Mouse (Mus musculus) embryonic facial prominence, embryonic 15.5 days (tissue): Measurements from ENCODE around the gene Slc5a10. TPM values are rescaled to one million over a fixed set of nuclear protein-coding genes. Genes with fewer than 3 reads are reported as not detected.

Experiments
- ATAC-seq: fragments of 200-750 bp; cut with Nextera tagmentation; 2 replicates; pipeline ENCODE4 v1.8.0; 2017; ENCODE audit warnings: low read depth, moderate TSS enrichment; ENCODE audit not compliant: insufficient number of reproducible peaks, low FRiP score, low TSS enrichment
- H3K27ac ChIP-seq: fragments of 300-500 bp; sonication (generic); replicated peaks from 2 replicates; pipeline ENCODE4 v1.5.1; 2015; ENCODE audit warnings: mild to moderate bottlenecking, inconsistent platforms
- H3K27me3 ChIP-seq: fragments of 300-500 bp; sonication (generic); 2 replicates; pipeline ENCODE4 v1.6.1; 2015; ENCODE audit warnings: inconsistent platforms
- H3K36me3 ChIP-seq: fragments of 300-500 bp; sonication (generic); 2 replicates; pipeline ENCODE4 v1.6.1; 2015; ENCODE audit warnings: mild to moderate bottlenecking, inconsistent platforms
- H3K4me1 ChIP-seq: fragments of 300-500 bp; sonication (generic); 2 replicates; pipeline ENCODE4 v1.6.1; 2015; ENCODE audit warnings: inconsistent platforms
- H3K4me2 ChIP-seq: fragments of 300-500 bp; sonication (generic); replicated peaks from 2 replicates; pipeline ENCODE4 v1.6.1; 2015; ENCODE audit warnings: mild to moderate bottlenecking, inconsistent platforms
- H3K4me3 ChIP-seq: fragments of 300-500 bp; sonication (generic); replicated peaks from 2 replicates; pipeline ENCODE4 v1.5.1; 2015; ENCODE audit warnings: mild to moderate bottlenecking, inconsistent platforms
- H3K9ac ChIP-seq: fragments of 300-500 bp; sonication (generic); 2 replicates; pipeline ENCODE4 v1.6.1; 2015; ENCODE audit warnings: inconsistent platforms
- H3K9me3 ChIP-seq: fragments of 300-500 bp; sonication (generic); replicated peaks from 2 replicates; pipeline ENCODE4 v1.6.1; 2016; ENCODE audit warnings: inconsistent platforms
- whole genome bisulfite sequencing: fragments of 180-500 bp; shearing (Covaris S2); methylation state at CpG from one replicate; pipeline ENCODE4 v1.1.7; 2015; 5-methylcytosine and 5-hydroxymethylcytosine counted together
- polyA plus RNA-seq: library from polyadenylated mRNA; unstranded; fragments of >200 nt; fragmentation: Nextera tagmentation; extraction: Ambion mirVana; gene quantifications from 2 replicates; pipeline ENCODE4 v1.2.1, GENCODE M21; 2015

The Slc5a10 gene
- polyA plus RNA-seq, 1 experiment from 2014 or later, result 0.15 TPM

DNA sequence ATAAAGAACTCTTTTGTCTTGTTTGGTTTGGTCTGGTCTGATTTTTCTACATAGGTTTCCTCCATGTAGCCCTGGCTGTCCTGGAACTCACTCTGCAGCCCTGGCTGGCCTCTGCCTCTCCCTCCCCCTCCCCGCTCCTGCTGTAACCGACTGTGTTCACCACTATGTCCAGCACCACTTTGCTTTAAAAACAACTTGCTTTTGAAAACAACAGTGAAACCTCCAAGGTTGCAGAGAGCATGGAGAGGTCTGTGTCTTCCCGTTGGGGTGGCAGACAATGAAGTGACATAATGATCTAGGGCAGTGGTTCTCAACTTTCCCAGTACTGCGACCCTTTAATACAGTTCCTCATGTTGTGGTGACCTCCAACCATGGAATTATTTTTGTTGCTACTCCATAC lies 65.0 kb downstream of the Slc5a10 start:
- Histone ChIP-seq H3K36me3 (no peaks in the 10 kb centered on the region), H3K27ac (no peak overlapping the region), H3K9ac (no peak overlapping the region), H3K4me2 (no peak overlapping the region), H3K4me1 (no peaks in the 10 kb centered on the region), H3K27me3 (no peaks in the 10 kb centered on the region), H3K9me3 (no peaks in the 10 kb centered on the region), H3K4me3 (no peak overlapping the region)
- ATAC-seq, result no peak
- 62% methylated on average over 4 of the region's 4 CpGs for WGBS

DNA sequence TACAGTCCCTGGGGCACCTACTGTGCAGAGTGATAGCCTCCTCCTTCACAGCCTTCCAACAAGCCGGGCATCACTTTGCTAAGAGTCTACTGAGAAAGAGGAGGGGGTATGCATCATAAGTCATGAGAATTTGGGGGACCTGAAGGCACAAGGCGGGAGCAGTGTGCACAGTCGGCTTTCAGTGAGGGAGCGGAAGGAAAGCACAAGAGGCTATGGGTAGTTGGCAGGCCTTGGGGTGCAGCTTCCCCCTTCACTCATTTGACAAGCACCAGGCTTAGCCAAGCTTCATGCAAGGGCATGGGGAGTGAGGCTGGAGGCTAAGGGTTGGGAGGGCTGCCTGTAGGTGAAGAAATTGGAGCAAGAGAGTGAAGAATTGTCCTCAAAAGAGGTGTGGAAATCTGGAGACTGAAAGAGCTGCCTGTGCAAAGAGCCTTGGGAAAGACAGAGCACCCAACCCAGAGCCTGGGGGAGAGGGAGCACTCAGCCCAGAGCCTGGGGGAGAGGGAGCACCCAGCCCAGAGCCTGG lies 65.8 kb downstream of the Slc5a10 start:
- Histone ChIP-seq H3K9me3 (no peaks in the 10 kb centered on the region), H3K4me1 (no peaks in the 10 kb centered on the region), H3K27ac (no peak overlapping the region), H3K4me3 (no peak overlapping the region), H3K36me3 (no peaks in the 10 kb centered on the region), H3K9ac (no peak overlapping the region), H3K27me3 (no peaks in the 10 kb centered on the region), H3K4me2 (no peak overlapping the region)
- 90% methylated on average over 4 of the region's 4 CpGs for WGBS
- ATAC-seq, result no peak

DNA sequence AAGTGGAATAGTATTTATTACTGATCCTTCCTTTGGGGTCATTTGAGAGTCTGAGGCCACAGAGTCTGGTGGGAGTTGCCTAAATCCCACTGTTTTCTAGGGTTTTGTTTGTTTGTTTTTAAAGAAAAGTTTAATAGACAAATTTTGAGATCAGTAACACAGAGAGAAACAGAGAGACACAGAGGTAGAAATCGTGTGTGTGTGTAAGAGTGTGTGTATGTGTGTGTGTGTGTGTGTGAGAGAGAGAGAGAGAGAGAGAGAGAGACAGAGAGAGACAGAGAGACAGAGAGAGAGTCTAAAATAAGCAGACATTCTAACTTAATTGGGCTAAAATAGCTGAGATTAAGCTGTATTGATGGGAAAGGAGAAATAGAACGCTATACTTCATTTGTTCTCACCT lies 67.1 kb downstream of the Slc5a10 start:
- H3K27me3 ChIP-seq, result no peaks in the 10 kb centered on the region
- H3K4me1 ChIP-seq, result no peaks in the 10 kb centered on the region
- no peak overlapping the region for H3K27ac ChIP-seq
- no peak overlapping the region for H3K4me2 ChIP-seq
- no peak for ATAC-seq
- no peaks in the 10 kb centered on the region for H3K9me3 ChIP-seq
- no peaks in the 10 kb centered on the region for H3K36me3 ChIP-seq
- WGBS, result 71% methylated on average over 2 of the region's 2 CpGs
- H3K4me3 ChIP-seq, result peak overlapping the region; percentile 16; the same call in 1 of the 2 replicates
- no peak overlapping the region for H3K9ac ChIP-seq

DNA sequence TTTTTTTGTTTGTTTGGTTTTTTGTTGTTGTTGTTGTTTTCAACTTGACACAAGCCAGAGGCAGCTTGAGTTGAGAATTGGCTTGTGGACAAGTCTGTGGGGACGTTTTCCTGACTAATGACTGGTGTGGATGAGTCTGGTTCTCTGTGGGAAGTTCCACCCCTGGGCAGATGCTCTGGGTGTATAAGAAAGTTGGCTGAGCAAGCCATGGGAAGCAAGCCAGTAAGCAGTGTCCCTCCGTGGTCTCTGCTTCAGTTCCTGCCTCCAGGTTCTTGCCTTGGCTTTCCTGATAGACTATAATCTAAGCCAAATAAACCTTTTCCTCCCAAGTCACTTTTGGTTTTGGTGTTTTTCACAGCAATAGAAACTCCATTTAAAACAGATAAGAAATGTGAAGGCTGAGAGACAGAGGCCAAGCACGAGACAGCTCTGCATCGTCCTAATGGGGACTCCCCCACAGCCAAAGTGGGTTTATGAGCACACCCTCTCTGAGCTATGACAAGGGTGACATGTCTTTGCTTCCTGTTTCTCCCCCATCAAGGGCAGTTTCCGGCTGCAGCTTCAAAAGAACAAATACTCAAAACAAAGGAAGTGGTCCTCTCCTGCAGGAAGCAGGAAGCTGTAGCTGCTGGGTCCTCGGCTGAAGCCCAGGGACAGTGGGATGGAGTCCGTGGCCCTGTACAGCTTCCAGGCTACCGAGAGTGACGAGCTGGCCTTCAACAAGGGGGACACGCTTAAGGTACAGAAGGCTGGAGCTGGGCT lies 67.8 kb downstream of the Slc5a10 start, which contains the start of gene Grap:
TSS of gene Grap (plus strand) at position 580 of the 762 bp plus-strand sequence.
- H3K4me2 ChIP-seq, result 0 out of 2 replicates have a peak within 1 kb of the TSS, but pooled peaks have one; percentile 2
- no peaks in the 10 kb centered on the region for H3K9me3 ChIP-seq
- no peak within 1 kb of the TSS for H3K27ac ChIP-seq
- peak within 1 kb of the TSS; percentile 16; the same call in 1 of the 2 replicates for H3K4me3 ChIP-seq
- no peak within 1 kb of the TSS for H3K9ac ChIP-seq
- H3K36me3 ChIP-seq, result no peaks in the 10 kb centered on the region
- H3K4me1 ChIP-seq, result no peaks in the 10 kb centered on the region
- ATAC-seq, result no peak
- 57% methylated on average over 10 of the region's 10 CpGs for WGBS
- no peaks in the 10 kb centered on the region for H3K27me3 ChIP-seq

DNA sequence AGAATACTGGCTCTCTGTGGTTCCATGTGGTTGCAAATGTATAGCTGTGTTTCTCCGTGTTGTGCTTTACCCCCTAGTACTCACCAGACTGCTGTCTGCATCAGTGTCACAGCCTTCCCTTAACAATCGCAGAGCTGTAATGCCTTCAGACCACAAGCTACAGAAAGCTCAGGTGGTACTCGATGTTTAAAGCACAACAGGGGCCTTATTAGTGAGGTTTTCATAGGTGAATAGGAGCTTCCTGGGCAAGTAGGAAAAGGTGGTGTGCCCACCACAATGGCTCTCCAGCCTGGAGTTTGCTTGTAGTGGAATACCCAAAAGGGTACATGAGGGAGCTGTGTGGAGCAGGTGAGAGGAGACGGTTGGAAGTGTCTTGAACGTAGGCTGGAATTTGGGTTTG lies 68.4 kb downstream of the Slc5a10 start:
- Histone ChIP-seq H3K4me3 (no peak overlapping the region), H3K4me2 (no peak overlapping the region), H3K4me1 (no peaks in the 10 kb centered on the region), H3K9ac (no peak overlapping the region), H3K9me3 (no peaks in the 10 kb centered on the region), H3K36me3 (no peaks in the 10 kb centered on the region), H3K27me3 (no peaks in the 10 kb centered on the region), H3K27ac (no peak overlapping the region)
- WGBS, result 86% methylated on average over 5 of the region's 5 CpGs
- no peak for ATAC-seq

DNA sequence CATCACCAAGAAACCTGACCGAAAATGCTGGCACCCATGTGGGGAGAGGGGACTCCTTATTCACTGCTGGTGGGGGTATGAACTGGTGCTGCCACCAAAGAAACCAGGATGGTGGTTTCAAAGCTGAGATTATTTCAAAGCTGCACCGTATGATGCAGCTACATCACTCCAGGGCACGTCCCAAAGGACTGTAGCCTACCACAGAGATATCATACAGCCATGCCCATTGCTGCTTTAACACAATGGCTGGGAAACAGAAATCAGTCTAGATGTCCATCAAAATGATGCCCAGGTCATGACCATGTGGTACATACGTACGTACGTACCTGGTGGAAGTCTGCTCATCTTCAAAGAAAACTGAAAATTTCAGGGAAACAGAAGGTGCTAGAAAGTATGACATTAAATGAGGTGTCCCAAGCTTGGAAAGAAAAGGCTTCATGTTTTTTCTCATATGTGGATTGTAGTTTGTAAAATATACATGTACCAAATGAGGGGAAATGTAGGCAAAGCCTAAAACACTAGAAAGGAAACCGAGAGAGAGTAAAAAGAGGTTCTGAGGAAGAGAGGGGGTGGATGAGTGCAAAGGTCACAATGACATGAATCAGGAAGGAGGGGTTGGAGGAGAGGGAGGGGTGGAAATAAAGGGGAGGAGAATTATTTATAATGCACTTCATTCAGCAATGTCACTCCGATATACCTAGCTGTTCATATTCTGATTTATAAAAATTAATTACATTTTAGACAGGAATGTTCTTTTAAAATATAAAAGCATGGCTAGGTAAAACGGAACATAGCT lies 70.0 kb downstream of the Slc5a10 start:
- H3K4me2 ChIP-seq, result no peak overlapping the region
- no peak overlapping the region for H3K9ac ChIP-seq
- no peaks in the 10 kb centered on the region for H3K27me3 ChIP-seq
- H3K36me3 ChIP-seq, result no peaks in the 10 kb centered on the region
- ATAC-seq, result no peak
- no peaks in the 10 kb centered on the region for H3K4me1 ChIP-seq
- H3K4me3 ChIP-seq, result no peak overlapping the region
- no peaks in the 10 kb centered on the region for H3K9me3 ChIP-seq
- 77% methylated on average over 9 of the region's 9 CpGs for WGBS
- H3K27ac ChIP-seq, result no peak overlapping the region

DNA sequence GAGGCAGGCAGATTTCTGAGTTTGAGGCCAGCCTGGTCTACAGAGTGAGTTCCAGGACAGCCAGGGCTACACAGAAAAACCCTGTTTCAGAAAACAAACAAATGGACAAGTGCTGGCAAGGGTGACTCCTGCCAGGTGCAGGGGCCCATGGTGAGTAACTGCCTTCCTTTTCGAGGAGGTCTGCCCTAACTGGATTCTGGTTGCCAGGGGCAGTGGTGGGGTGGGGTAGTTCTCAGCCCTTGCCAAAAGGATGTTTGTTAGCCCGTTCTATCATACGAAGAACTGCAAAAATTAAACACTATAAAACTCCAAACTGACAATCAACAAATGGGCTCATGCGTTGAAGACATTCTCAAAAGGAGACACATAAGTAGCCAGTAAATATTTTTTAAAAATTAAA lies 71.0 kb downstream of the Slc5a10 start:
- ATAC-seq, result no peak
- H3K4me3 ChIP-seq, result no peak overlapping the region
- no peaks in the 10 kb centered on the region for H3K36me3 ChIP-seq
- WGBS, result 78% methylated on average over 4 of the region's 4 CpGs
- H3K4me2 ChIP-seq, result no peak overlapping the region
- no peak overlapping the region for H3K27ac ChIP-seq
- no peaks in the 10 kb centered on the region for H3K9me3 ChIP-seq
- H3K9ac ChIP-seq, result no peak overlapping the region
- peaks cover 3% of the 10 kb centered on the region; the same call in 1 of the 2 replicates for H3K4me1 ChIP-seq
- no peaks in the 10 kb centered on the region for H3K27me3 ChIP-seq

DNA sequence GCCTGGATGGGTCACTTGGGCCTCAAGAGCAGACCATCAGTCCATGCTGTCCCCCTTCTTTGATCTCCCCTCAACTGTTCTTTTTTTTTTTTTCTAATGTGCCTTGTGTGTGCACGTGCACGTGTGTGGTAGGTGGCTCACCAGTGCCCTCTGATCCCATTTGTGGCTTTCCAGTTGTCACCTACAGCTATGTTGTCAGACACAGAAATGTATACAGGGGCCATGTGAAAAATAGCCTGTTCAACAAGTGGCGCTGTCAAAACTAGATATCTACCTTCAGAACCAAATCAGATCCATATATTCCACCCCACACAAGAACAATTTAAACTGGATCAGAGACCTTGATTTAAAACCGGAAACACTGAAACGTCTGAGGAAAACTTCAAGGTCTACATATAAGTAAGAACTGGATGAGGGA lies 71.5 kb downstream of the Slc5a10 start:
- Histone ChIP-seq H3K27me3 (no peaks in the 10 kb centered on the region), H3K27ac (no peak overlapping the region), H3K36me3 (no peaks in the 10 kb centered on the region), H3K4me2 (no peak overlapping the region), H3K9ac (no peak overlapping the region), H3K4me1 (peaks cover 8% of the 10 kb centered on the region; the same call in 1 of the 2 replicates), H3K4me3 (no peak overlapping the region), H3K9me3 (no peaks in the 10 kb centered on the region)
- WGBS, result 86% methylated on average over 5 of the region's 5 CpGs
- no peak for ATAC-seq

DNA sequence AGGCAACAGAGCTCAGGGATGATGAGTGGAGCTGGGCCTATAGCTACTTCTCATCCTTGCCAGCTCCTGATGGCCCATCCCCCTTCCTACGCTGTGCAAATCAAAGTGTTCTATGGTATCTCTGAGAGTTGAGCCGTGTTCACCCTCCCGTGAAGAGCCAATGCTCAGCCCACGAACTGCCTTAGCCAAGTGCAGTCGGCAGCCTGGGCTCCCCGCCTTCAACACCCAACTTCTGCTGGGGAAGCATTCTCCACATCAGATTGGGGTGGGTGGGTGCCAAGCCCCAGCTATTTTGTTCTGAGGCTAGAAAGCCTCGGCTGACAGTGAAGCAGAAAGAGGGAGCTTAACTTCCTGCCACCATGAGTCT lies 71.9 kb downstream of the Slc5a10 start:
- Histone ChIP-seq H3K4me1 (peaks cover 8% of the 10 kb centered on the region; the same call in 1 of the 2 replicates), H3K9me3 (no peaks in the 10 kb centered on the region), H3K27ac (no peak overlapping the region), H3K4me3 (no peak overlapping the region), H3K9ac (no peak overlapping the region), H3K27me3 (no peaks in the 10 kb centered on the region), H3K4me2 (no peak overlapping the region), H3K36me3 (no peaks in the 10 kb centered on the region)
- 79% methylated on average over 7 of the region's 7 CpGs for WGBS
- no peak for ATAC-seq

DNA sequence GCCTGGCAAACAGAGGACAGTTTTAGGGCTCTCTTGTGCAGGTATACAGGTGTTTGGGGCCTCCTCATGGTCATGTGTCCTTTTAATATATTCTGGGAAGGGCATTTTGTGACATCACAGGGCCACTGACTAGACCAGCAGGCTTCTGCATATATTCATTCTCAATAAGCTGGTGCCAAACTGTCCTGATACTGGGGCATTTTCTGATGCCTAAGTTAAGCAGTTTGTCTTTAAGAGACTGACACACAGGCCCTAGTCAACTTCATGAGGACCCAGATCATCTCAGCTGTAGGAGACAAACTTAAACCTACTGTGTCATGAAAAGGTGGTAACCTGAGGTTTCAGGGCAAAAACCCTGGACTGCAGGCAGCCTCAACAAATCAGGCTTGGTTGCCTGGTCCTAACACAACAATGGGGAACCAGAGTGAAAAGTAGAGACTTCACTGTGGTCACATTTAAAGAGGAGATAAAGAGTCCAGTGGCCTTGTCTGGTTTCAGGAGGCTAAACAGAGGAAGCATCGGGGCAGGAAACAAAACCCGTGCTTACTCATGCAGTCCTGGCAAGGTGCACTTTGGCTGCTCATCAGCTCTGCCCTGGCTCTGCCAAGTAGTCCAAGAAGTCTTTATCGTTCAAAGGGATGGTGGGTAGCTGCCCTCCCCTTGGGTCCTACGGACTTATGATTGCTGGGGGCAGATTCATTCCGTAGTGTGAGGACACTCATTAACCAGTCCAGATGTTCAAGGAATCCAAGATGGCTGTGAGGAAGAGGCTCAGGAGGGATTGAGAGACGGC lies 72.5 kb downstream of the Slc5a10 start:
- Histone ChIP-seq H3K27me3 (no peaks in the 10 kb centered on the region), H3K9ac (no peak overlapping the region), H3K4me3 (no peak overlapping the region), H3K27ac (no peak overlapping the region), H3K9me3 (no peaks in the 10 kb centered on the region), H3K4me2 (no peak overlapping the region), H3K4me1 (peaks cover 8% of the 10 kb centered on the region; the same call in 1 of the 2 replicates), H3K36me3 (no peaks in the 10 kb centered on the region)
- 71% methylated on average over 6 of the region's 6 CpGs for WGBS
- no peak for ATAC-seq
